Mouse (Mus musculus): ENCODE measurements around the gene Xpo4. TPM values are rescaled to one million over a fixed set of nuclear protein-coding genes. Genes with fewer than 3 reads are reported as not detected.

The Xpo4 gene
- polyA plus RNA-seq, 1 experiment from 2014 or later = 36.7 TPM

GRCm38 (mm10) chr14:57576364-57577060 is 88.7 kb downstream of the Xpo4 start:
- WGBS = 98% methylated on average over 2 of the region's 2 CpGs

GRCm38 (mm10) chr14:57574792-57575587 is 90.2 kb downstream of the Xpo4 start:
- Histone ChIP-seq H3K4me1 (ENCODE audit: control insufficient read depth, insufficient read depth, low read length) (no peaks in the 10 kb centered on the region), H3K36me3 (ENCODE audit: control insufficient read depth, insufficient read depth, low read length) (peaks cover 2% of the 10 kb centered on the region; the same call in 1 of the 2 replicates)
- no peak for DNase-seq (ENCODE audit: low spot score)

More at GRCm38 (mm10) chr14:57576364-57577060, 88.7 kb downstream of the Xpo4 start:
- Histone ChIP-seq H3K27me3 (ENCODE audit: control insufficient read depth, insufficient read depth, low read length) (no peaks in the 10 kb centered on the region), H3K4me2 (ENCODE audit: low read depth, severe bottlenecking) (no peak overlapping the region), H3K9me3 (ENCODE audit: control insufficient read depth, low read length) (no peaks in the 10 kb centered on the region), H3K27ac (replicated peaks; ENCODE audit: low read depth, low read length) (no peak overlapping the region), H3K4me3 (ENCODE audit: low read depth, low read length) (no peak overlapping the region), H3K4me1 (ENCODE audit: control insufficient read depth, insufficient read depth, low read length) (no peaks in the 10 kb centered on the region), H3K9ac (ENCODE audit: low read length) (no peak overlapping the region), H3K36me3 (ENCODE audit: control insufficient read depth, insufficient read depth, low read length) (peaks cover 2% of the 10 kb centered on the region; the same call in 1 of the 2 replicates)
- no peak for DNase-seq (ENCODE audit: low spot score)
- no peak for ATAC-seq (ENCODE audit: insufficient number of reproducible peaks, low FRiP score, low TSS enrichment, low read depth)

GRCm38 (mm10) chr14:57571155-57572133 is 93.8 kb downstream of the Xpo4 start, which contains the start of gene Eef1akmt1:
Eef1akmt1 (minus strand) TSS chr14:57571612.
- Histone ChIP-seq H3K9ac (ENCODE audit: low read length) (peak within 1 kb of the TSS; percentile 74), H3K9me3 (ENCODE audit: control insufficient read depth, low read length) (no peaks in the 10 kb centered on the region), H3K27ac (replicated peaks; ENCODE audit: low read depth, low read length) (no peak within 1 kb of the TSS), H3K27me3 (ENCODE audit: control insufficient read depth, insufficient read depth, low read length) (no peaks in the 10 kb centered on the region), H3K36me3 (ENCODE audit: control insufficient read depth, insufficient read depth, low read length) (peaks cover 2% of the 10 kb centered on the region; the same call in 1 of the 2 replicates), H3K4me3 (ENCODE audit: low read depth, low read length) (peak within 1 kb of the TSS; percentile 62), H3K4me1 (ENCODE audit: control insufficient read depth, insufficient read depth, low read length) (no peaks in the 10 kb centered on the region), H3K4me2 (ENCODE audit: low read depth, severe bottlenecking) (peak within 1 kb of the TSS; percentile 58)
- 10% methylated on average over 35 of the region's 35 CpGs for WGBS
- DNase-seq (ENCODE audit: low spot score) (peak; percentile 98), ATAC-seq (ENCODE audit: insufficient number of reproducible peaks, low FRiP score, low TSS enrichment, low read depth) (peak; percentile 94)

More at GRCm38 (mm10) chr14:57574792-57575587, 90.2 kb downstream of the Xpo4 start:
- H3K27me3 ChIP-seq (ENCODE audit: control insufficient read depth, insufficient read depth, low read length) = no peaks in the 10 kb centered on the region
- no peak overlapping the region for H3K4me3 ChIP-seq (ENCODE audit: low read depth, low read length)
- no peaks in the 10 kb centered on the region for H3K9me3 ChIP-seq (ENCODE audit: control insufficient read depth, low read length)
- no peak for ATAC-seq (ENCODE audit: insufficient number of reproducible peaks, low FRiP score, low TSS enrichment, low read depth)
- no peak overlapping the region for H3K4me2 ChIP-seq (ENCODE audit: low read depth, severe bottlenecking)
- H3K27ac ChIP-seq (replicated peaks; ENCODE audit: low read depth, low read length) = no peak overlapping the region
- no peak overlapping the region for H3K9ac ChIP-seq (ENCODE audit: low read length)
- 91% methylated on average over 6 of the region's 6 CpGs for WGBS

GRCm38 (mm10) chr14:57565626-57566025 is 99.6 kb downstream of the Xpo4 start:
- DNase-seq (ENCODE audit: low spot score) (no peak), ATAC-seq (ENCODE audit: insufficient number of reproducible peaks, low FRiP score, low TSS enrichment, low read depth) (no peak)
- H3K4me2 ChIP-seq (ENCODE audit: low read depth, severe bottlenecking) = no peak overlapping the region
- H3K9ac ChIP-seq (ENCODE audit: low read length) = no peak overlapping the region
- H3K9me3 ChIP-seq (ENCODE audit: control insufficient read depth, low read length) = no peaks in the 10 kb centered on the region
- WGBS = 92% methylated on average over 6 of the region's 6 CpGs
- no peak overlapping the region for H3K4me3 ChIP-seq (ENCODE audit: low read depth, low read length)
- no peaks in the 10 kb centered on the region for H3K36me3 ChIP-seq (ENCODE audit: control insufficient read depth, insufficient read depth, low read length)
- no peaks in the 10 kb centered on the region for H3K27me3 ChIP-seq (ENCODE audit: control insufficient read depth, insufficient read depth, low read length)
- no peaks in the 10 kb centered on the region for H3K4me1 ChIP-seq (ENCODE audit: control insufficient read depth, insufficient read depth, low read length)
- no peak overlapping the region for H3K27ac ChIP-seq (replicated peaks; ENCODE audit: low read depth, low read length)

GRCm38 (mm10) chr14:57556922-57557321 is 108.3 kb downstream of the Xpo4 start:
- WGBS = 97% methylated on average over 1 of the region's 1 CpGs
- ATAC-seq (ENCODE audit: insufficient number of reproducible peaks, low FRiP score, low TSS enrichment, low read depth) (no peak), DNase-seq (ENCODE audit: low spot score) (no peak)
- Histone ChIP-seq H3K4me1 (ENCODE audit: control insufficient read depth, insufficient read depth, low read length) (no peaks in the 10 kb centered on the region), H3K9me3 (ENCODE audit: control insufficient read depth, low read length) (no peaks in the 10 kb centered on the region), H3K27ac (replicated peaks; ENCODE audit: low read depth, low read length) (no peak overlapping the region), H3K36me3 (ENCODE audit: control insufficient read depth, insufficient read depth, low read length) (no peaks in the 10 kb centered on the region; the same call in 1 of the 2 replicates), H3K4me3 (ENCODE audit: low read depth, low read length) (no peak overlapping the region), H3K27me3 (ENCODE audit: control insufficient read depth, insufficient read depth, low read length) (no peaks in the 10 kb centered on the region), H3K4me2 (ENCODE audit: low read depth, severe bottlenecking) (no peak overlapping the region), H3K9ac (ENCODE audit: low read length) (no peak overlapping the region)

- 86% methylated on average over 7 of the region's 7 CpGs for WGBS
- Histone ChIP-seq H3K27me3 (ENCODE audit: control insufficient read depth, insufficient read depth, low read length) (no peaks in the 10 kb centered on the region), H3K36me3 (ENCODE audit: control insufficient read depth, insufficient read depth, low read length) (no peaks in the 10 kb centered on the region; the same call in 1 of the 2 replicates), H3K9ac (ENCODE audit: low read length) (no peak overlapping the region), H3K9me3 (ENCODE audit: control insufficient read depth, low read length) (no peaks in the 10 kb centered on the region), H3K4me1 (ENCODE audit: control insufficient read depth, insufficient read depth, low read length) (no peaks in the 10 kb centered on the region), H3K4me2 (ENCODE audit: low read depth, severe bottlenecking) (no peak overlapping the region), H3K4me3 (ENCODE audit: low read depth, low read length) (no peak overlapping the region), H3K27ac (replicated peaks; ENCODE audit: low read depth, low read length) (no peak overlapping the region)
- ATAC-seq (ENCODE audit: insufficient number of reproducible peaks, low FRiP score, low TSS enrichment, low read depth) (no peak), DNase-seq (ENCODE audit: low spot score) (no peak)
Observed at GRCm38 (mm10) chr14:57555471-57556070, 109.7 kb downstream of the Xpo4 start.

GRCm38 (mm10) chr14:57554434-57554833 is 110.8 kb downstream of the Xpo4 start:
- Histone ChIP-seq H3K9ac (ENCODE audit: low read length) (no peak overlapping the region), H3K36me3 (ENCODE audit: control insufficient read depth, insufficient read depth, low read length) (no peaks in the 10 kb centered on the region; the same call in 1 of the 2 replicates), H3K27ac (replicated peaks; ENCODE audit: low read depth, low read length) (no peak overlapping the region), H3K4me3 (ENCODE audit: low read depth, low read length) (no peak overlapping the region), H3K4me2 (ENCODE audit: low read depth, severe bottlenecking) (no peak overlapping the region), H3K4me1 (ENCODE audit: control insufficient read depth, insufficient read depth, low read length) (no peaks in the 10 kb centered on the region), H3K27me3 (ENCODE audit: control insufficient read depth, insufficient read depth, low read length) (no peaks in the 10 kb centered on the region), H3K9me3 (ENCODE audit: control insufficient read depth, low read length) (no peaks in the 10 kb centered on the region)
- DNase-seq (ENCODE audit: low spot score) (no peak), ATAC-seq (ENCODE audit: insufficient number of reproducible peaks, low FRiP score, low TSS enrichment, low read depth) (no peak)
- 83% methylated on average over 5 of the region's 5 CpGs for WGBS

All from limb, embryonic 11.5 days (tissue).